Mouse (Mus musculus): ENCODE results near the gene Fancm. TPM values are rescaled to one million over a fixed set of nuclear protein-coding genes. Genes with fewer than 3 reads are reported as not detected.
"Not testable (repeated sequence)": the region's sequence is repeated elsewhere in the genome, so short reads cannot be mapped to it uniquely, and the experiment has no call there.

Gene Fancm
- polyA plus RNA-seq, 1 experiment from 2014 or later, result 14.4 TPM

DNA sequence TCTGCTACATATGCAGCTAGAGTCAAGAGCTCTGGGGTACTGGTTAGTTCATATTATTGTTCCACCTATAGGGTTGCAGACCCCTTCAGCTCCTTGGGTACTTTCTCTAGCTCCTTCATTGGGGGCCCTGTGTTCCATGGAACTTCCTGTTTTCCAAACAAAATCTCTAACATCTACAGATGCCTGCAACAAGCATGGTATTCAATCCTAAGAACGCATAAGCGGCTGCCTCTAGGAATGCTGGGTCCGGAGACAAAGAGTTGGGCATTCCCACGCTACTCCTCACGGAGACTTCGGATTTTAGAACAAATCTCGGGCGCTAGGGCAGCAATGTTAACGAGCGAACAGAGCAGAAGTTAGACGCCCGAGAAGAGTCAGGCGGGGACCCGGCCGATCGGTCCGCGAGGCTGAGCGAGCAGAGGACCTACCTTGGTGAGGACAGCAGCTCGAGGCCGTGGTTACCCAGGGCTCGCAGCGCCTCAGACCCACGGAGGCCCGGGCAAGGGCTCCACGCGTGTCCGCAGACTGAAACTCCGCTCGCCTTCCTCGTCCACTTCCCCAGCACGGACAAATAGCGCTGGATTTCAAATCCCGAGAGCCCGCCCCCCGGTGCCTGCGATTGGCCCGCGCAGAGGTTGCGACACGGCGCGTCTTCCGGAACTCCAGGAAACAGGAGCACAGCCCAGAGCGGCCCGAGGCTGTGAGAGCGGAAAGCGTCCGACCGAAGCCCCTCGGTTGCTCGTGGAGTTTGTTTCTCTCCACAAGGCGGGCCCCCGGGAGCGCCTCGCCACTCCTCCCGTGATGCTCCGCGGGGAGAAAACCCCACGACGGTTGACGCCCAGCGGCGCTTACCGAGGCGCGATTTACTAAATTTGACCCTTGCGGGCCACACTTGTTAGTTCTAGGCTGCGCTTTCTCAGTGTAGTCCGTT, 96.9 kb downstream of the Fancm start, which contains the start of gene Mis18bp1:
Gene Mis18bp1, minus strand, starts transcription at position 584 of the 931 bp plus-strand sequence.
- ATAC-seq (replicated peaks; ENCODE audit: insufficient number of reproducible peaks, low FRiP score, low TSS enrichment, low read depth) (peak; percentile 99), DNase-seq (ENCODE audit: low spot score) (peak; percentile 96)
- Histone ChIP-seq H3K4me2 (ENCODE audit: low read depth, low read length) (peak within 1 kb of the TSS; percentile 30), H3K9me3 (replicated peaks; ENCODE audit: control insufficient read depth, low read length) (no peaks in the 10 kb centered on the region), H3K4me1 (ENCODE audit: control insufficient read depth, insufficient read depth, low read length) (0 out of 2 replicates have a peak, but pooled peaks cover 2% of the 10 kb centered on the region), H3K9ac (replicated peaks; ENCODE audit: low read length) (peak within 1 kb of the TSS; percentile 85), H3K4me3 (ENCODE audit: low read depth, low read length) (peak within 1 kb of the TSS; percentile 84), H3K27me3 (ENCODE audit: control insufficient read depth, insufficient read depth, low read length) (no peaks in the 10 kb centered on the region), H3K27ac (replicated peaks; ENCODE audit: low read depth, low read length) (peak within 1 kb of the TSS; percentile 61), H3K36me3 (replicated peaks; ENCODE audit: control insufficient read depth, insufficient read depth, low read depth, low read length) (no peaks in the 10 kb centered on the region)
- under 1% methylated on average over 69 of the region's 70 CpGs for WGBS

DNA sequence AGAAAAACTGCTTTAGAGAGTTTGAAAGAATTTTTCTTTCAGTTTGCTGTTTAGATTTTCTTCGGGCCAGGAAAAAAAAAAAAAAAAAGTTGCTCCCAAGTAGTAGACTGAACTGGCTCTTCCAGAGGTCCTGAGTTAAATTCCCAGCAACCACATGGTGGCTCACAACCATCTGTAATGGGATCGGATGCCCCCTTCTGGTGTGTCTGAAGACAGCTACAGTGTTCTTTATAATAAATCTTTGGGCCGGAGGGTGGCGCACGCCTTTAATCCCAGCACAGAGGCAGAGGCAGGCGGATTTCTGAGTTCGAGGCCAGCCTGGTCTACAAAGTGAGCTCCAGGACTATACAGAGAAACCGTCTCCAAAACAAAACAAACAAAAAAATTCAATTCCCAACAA, 97.6 kb downstream of the Fancm start:
- H3K9ac ChIP-seq (replicated peaks; ENCODE audit: low read length), result peak overlapping the region; percentile 85; the same call in 1 of the 2 replicates
- peak overlapping the region; percentile 84 for H3K4me3 ChIP-seq (ENCODE audit: low read depth, low read length)
- peak; percentile 41 for ATAC-seq (replicated peaks; ENCODE audit: insufficient number of reproducible peaks, low FRiP score, low TSS enrichment, low read depth)
- not testable (repeated sequence) for H3K4me1 ChIP-seq (ENCODE audit: control insufficient read depth, insufficient read depth, low read length); DNase-seq (ENCODE audit: low spot score); H3K27me3 ChIP-seq (ENCODE audit: control insufficient read depth, insufficient read depth, low read length); H3K36me3 ChIP-seq (replicated peaks; ENCODE audit: control insufficient read depth, insufficient read depth, low read depth, low read length); H3K4me2 ChIP-seq (ENCODE audit: low read depth, low read length); H3K9me3 ChIP-seq (replicated peaks; ENCODE audit: control insufficient read depth, low read length)
- 31% methylated on average over 8 of the region's 8 CpGs for WGBS
- H3K27ac ChIP-seq (replicated peaks; ENCODE audit: low read depth, low read length), result peak overlapping the region; percentile 61; the same call in 1 of the 2 replicates

DNA sequence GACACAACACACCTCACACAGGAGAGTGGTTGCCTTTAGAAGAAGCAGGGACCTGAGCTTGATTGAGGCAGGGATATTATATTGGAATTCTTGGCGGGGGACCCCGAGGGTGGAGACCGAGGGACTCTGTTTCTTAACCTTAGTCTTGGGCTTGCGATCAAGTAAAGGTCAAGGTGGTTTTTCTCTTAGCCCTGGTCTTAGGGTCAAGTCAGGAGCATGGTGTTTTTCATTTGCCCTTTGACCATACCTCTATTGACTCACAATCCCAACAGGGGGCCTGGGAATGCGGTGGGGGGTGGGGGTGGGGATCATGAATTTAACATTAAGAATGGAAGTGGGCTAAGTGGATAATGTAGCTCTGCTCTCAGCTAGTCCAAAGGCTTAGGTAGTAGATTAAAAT, 98.3 kb downstream of the Fancm start:
- Histone ChIP-seq H3K27me3 (ENCODE audit: control insufficient read depth, insufficient read depth, low read length) (no peaks in the 10 kb centered on the region), H3K4me2 (ENCODE audit: low read depth, low read length) (no peak overlapping the region), H3K36me3 (replicated peaks; ENCODE audit: control insufficient read depth, insufficient read depth, low read depth, low read length) (no peaks in the 10 kb centered on the region), H3K4me1 (ENCODE audit: control insufficient read depth, insufficient read depth, low read length) (0 out of 2 replicates have a peak, but pooled peaks cover 2% of the 10 kb centered on the region), H3K27ac (replicated peaks; ENCODE audit: low read depth, low read length) (no peak overlapping the region), H3K9me3 (replicated peaks; ENCODE audit: control insufficient read depth, low read length) (no peaks in the 10 kb centered on the region), H3K4me3 (ENCODE audit: low read depth, low read length) (no peak overlapping the region), H3K9ac (replicated peaks; ENCODE audit: low read length) (no peak overlapping the region)
- DNase-seq (ENCODE audit: low spot score) (no peak), ATAC-seq (replicated peaks; ENCODE audit: insufficient number of reproducible peaks, low FRiP score, low TSS enrichment, low read depth) (no peak)
- 90% methylated on average over 5 of the region's 5 CpGs for WGBS

Other genes starting within 250 kb of the Fancm start
- gene Gm527, start 157.7 kb upstream of the Fancm start, polyA plus RNA-seq (2014; fragmentation: Nextera tagmentation; extraction: Ambion mirVana), result 2.8 and 3.2 TPM in 2 replicates
- 11.0 and 13.4 TPM in 2 replicates for gene Klhl28, start 110.1 kb upstream of the Fancm start, polyA plus RNA-seq (2014; fragmentation: Nextera tagmentation; extraction: Ambion mirVana)
- gene Togaram1, start 109.8 kb upstream of the Fancm start, polyA plus RNA-seq (2014; fragmentation: Nextera tagmentation; extraction: Ambion mirVana), result 25.8 and 28.8 TPM in 2 replicates
- gene Prpf39, start 39.3 kb upstream of the Fancm start, polyA plus RNA-seq (2014; fragmentation: Nextera tagmentation; extraction: Ambion mirVana), result 67.2 and 77.9 TPM in 2 replicates
- gene Fkbp3, start 1.6 kb upstream of the Fancm start, polyA plus RNA-seq (2014; fragmentation: Nextera tagmentation; extraction: Ambion mirVana), result 689 and 760 TPM in 2 replicates
- 88.9 and 102 TPM in 2 replicates for gene Mis18bp1, start 97.0 kb downstream of the Fancm start, polyA plus RNA-seq (2014; fragmentation: Nextera tagmentation; extraction: Ambion mirVana)
- gene Wdr20rt, start 149.9 kb downstream of the Fancm start, polyA plus RNA-seq (2014; fragmentation: Nextera tagmentation; extraction: Ambion mirVana), result not detected in 2 replicates

Measured in embryonic facial prominence, embryonic 11.5 days (tissue).